Mouse (Mus musculus): ENCODE results near the gene Cers3.

- TF ChIP-seq POLR2A (IDR thresholded peaks at IDR 0.05; ENCODE audit: extremely low read depth, insufficient read depth, low read length) (no peak), CTCF (IDR thresholded peaks at IDR 0.05; ENCODE audit: low read depth, low read length) (no peak)
Measured at GRCm38 (mm10) chr7:66741412-66741811, 1.9 kb upstream of the Cers3 start.

Measured in liver, adult 2 months (tissue).